Mouse (Mus musculus): Measurements from ENCODE around the gene N4bp2l1.

DNA sequence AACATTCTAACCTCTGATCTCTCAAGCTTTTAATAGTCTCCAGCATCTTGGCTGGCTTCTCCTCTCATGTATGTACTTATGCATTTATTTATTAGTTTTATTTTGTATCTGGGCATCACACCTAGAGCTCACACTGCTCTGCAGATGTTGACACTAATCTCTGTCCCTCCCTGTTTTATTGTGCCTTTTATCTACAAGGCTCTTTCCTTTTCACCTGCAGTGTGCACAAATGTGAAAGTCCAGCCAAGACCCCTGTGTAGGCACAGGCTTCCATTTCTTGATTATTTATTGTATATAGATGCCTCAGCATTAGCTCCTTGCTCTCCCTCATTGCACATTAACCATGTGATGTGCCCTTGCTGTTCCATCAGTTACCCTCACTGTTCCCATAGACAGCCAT is 35.6 kb downstream of the N4bp2l1 start:
- TF ChIP-seq ZNF384 (IDR thresholded peaks at IDR 0.05; ENCODE audit: low read depth, low read length), result no peak
- TF ChIP-seq MAFK (IDR thresholded peaks at IDR 0.05; ENCODE audit: insufficient read depth, low read depth, low read length), result no peak
- TF ChIP-seq CHD2 (IDR thresholded peaks at IDR 0.05; ENCODE audit: low read depth, low read length), result no peak
